Mouse (Mus musculus): ENCODE measurements at regions not wholly inside any gene's neighbourhood (a gene's known extent, or its start where the extent isn't known, plus 50 kb on each side); places are given as distances from the start of the nearest gene placed in this dataset.

- intact Hi-C loops (cut with DNase I): no loop called here
- peak; percentile 6 to 18 for DNase-seq
These were observed 213.3 kb downstream of the Ppp4r2 start for GRCm38 (mm10) chr6:101046755-101047154.

- intact Hi-C loops (cut with DNase I): no loop called here
- DNase-seq: no peak
These were observed 213.8 kb downstream of the Ppp4r2 start for GRCm38 (mm10) chr6:101047195-101047594.

GRCm38 (mm10) chr6:101048431-101048830, 215.0 kb downstream of the Ppp4r2 start:
- intact Hi-C loops (cut with DNase I): no loop called here
- DNase-seq: no peak

- intact Hi-C loops (cut with DNase I): no loop called here
- no peak for DNase-seq
These were observed 215.5 kb downstream of the Ppp4r2 start for GRCm38 (mm10) chr6:101048836-101049361.

- intact Hi-C loops (cut with DNase I): no loop called here
- DNase-seq: no peak
These were observed 221.5 kb downstream of the Ppp4r2 start for GRCm38 (mm10) chr6:101054880-101055279.

GRCm38 (mm10) chr6:101056318-101056717, 222.9 kb downstream of the Ppp4r2 start:
- no peak for DNase-seq
- intact Hi-C loops (cut with DNase I): no loop called here

GRCm38 (mm10) chr6:101059058-101059457, 225.6 kb downstream of the Ppp4r2 start:
- DNase-seq: no peak
- intact Hi-C loops (cut with DNase I): no loop called here

- no peak for DNase-seq
- intact Hi-C loops (cut with DNase I): no loop called here
These were observed 228.8 kb downstream of the Ppp4r2 start for GRCm38 (mm10) chr6:101062186-101062585.

- DNase-seq: no peak
- intact Hi-C loops (cut with DNase I): no loop called here
These were observed 242.5 kb downstream of the Ppp4r2 start for GRCm38 (mm10) chr6:101075753-101076516.

GRCm38 (mm10) chr6:101078294-101078693, 244.9 kb downstream of the Ppp4r2 start:
- intact Hi-C loops (cut with DNase I): no loop called here
- DNase-seq: no peak

- DNase-seq: no peak
- intact Hi-C loops (cut with DNase I): no loop called here
These were observed 250.3 kb downstream of the Ppp4r2 start for GRCm38 (mm10) chr6:101083676-101084075.

GRCm38 (mm10) chr6:101092179-101092578, 258.8 kb downstream of the Ppp4r2 start:
- intact Hi-C loops (cut with DNase I): no loop called here
- DNase-seq: no peak
